Mouse (Mus musculus) CH12.LX (cell line): ENCODE measurements around the gene Exoc3. TPM values are rescaled to one million over a fixed set of nuclear protein-coding genes. Genes with fewer than 3 reads are reported as not detected.

Experiments used
- DNase-seq: peaks from one replicate; pipeline ENCODE4 v3.0.0-alpha.2; 2013; ENCODE audit errors: extremely low read depth
- H3K27ac ChIP-seq: 2 replicates; pipeline ENCODE4 v1.5.1; 2012; ENCODE audit warnings: low read depth, mild to moderate bottlenecking, control low read depth, moderate library complexity; ENCODE audit not compliant: insufficient read depth
- H3K27me3 ChIP-seq: replicated peaks from 2 replicates; pipeline ENCODE3; 2012; ENCODE audit warnings: inconsistent platforms
- H3K36me3 ChIP-seq, 2 experiments: replicated peaks in 1 of 2; 2 replicates each; pipeline versions ENCODE3 to v1.6.1; 2012; ENCODE audit warnings: inconsistent platforms in 1 of 2, low read length in 1 of 2, mild to moderate bottlenecking in 1 of 2, mixed read lengths in 1 of 2, moderate library complexity in 1 of 2; ENCODE audit not compliant: control insufficient read depth in 1 of 2, insufficient read depth in 1 of 2
- H3K4me1 ChIP-seq, 2 experiments: 2 replicates each; pipeline ENCODE4 v1.6.1; 2012; ENCODE audit warnings: inconsistent platforms in 1 of 2, moderate library complexity in 1 of 2; ENCODE audit not compliant: insufficient read depth in 2 of 2, control insufficient read depth in 1 of 2
- H3K4me2 ChIP-seq: 2 replicates; pipeline ENCODE4 v1.6.1; 2012; ENCODE audit warnings: low read depth, mild to moderate bottlenecking, control low read depth; ENCODE audit not compliant: poor library complexity, insufficient read depth, severe bottlenecking
- H3K4me3 ChIP-seq, 3 experiments: fragments of 150-350 bp in 1 of 3; sonication (generic) in 1 of 3; replicated peaks in 1 of 3; 2 replicates each; pipeline versions ENCODE3 to v1.5.1; 2011 to 2012; ENCODE audit warnings: low read depth in 2 of 3, low read length in 2 of 3, mild to moderate bottlenecking in 2 of 3, moderate library complexity in 2 of 3, control low read depth in 1 of 3, improper control_type of control experiment in 1 of 3, inconsistent platforms in 1 of 3, mixed read lengths in 1 of 3; ENCODE audit not compliant: poor library complexity in 1 of 3
- H3K79me2 ChIP-seq: replicated peaks from 2 replicates; pipeline ENCODE4 v1.6.1; 2012; ENCODE audit warnings: mild to moderate bottlenecking, moderate library complexity; ENCODE audit not compliant: control insufficient read depth, poor library complexity, insufficient read depth, severe bottlenecking; ENCODE audit errors: extremely low read depth
- H3K9ac ChIP-seq: 2 replicates; pipeline ENCODE4 v1.6.1; 2012; ENCODE audit warnings: low read depth, mild to moderate bottlenecking, control low read depth, moderate library complexity; ENCODE audit not compliant: insufficient read depth
- H3K9me3 ChIP-seq: replicated peaks from 2 replicates; pipeline ENCODE3; 2012; ENCODE audit warnings: low read length, inconsistent platforms, mixed read lengths
- CHD1 ChIP-seq: IDR thresholded peaks from 2 replicates; pipeline ENCODE4 v1.6.1; 2012; ENCODE audit warnings: low read depth, low read length, improper control_type of control experiment, inconsistent platforms
- GABPA ChIP-seq: IDR thresholded peaks from 2 replicates; pipeline ENCODE4 v1.6.1; 2012; ENCODE audit warnings: low read depth, low read length, improper control_type of control experiment, inconsistent platforms; ENCODE audit not compliant: insufficient replicate concordance
- JUN ChIP-seq: IDR thresholded peaks from 2 replicates; pipeline ENCODE4 v1.6.1; 2011; ENCODE audit warnings: low read depth, mild to moderate bottlenecking, low read length, improper control_type of control experiment, moderate library complexity; ENCODE audit not compliant: insufficient read depth
- JUND ChIP-seq: conservative IDR thresholded peaks from 2 replicates; pipeline ENCODE4 v1.6.1; 2011; ENCODE audit warnings: low read depth, low read length, improper control_type of control experiment
- MAZ ChIP-seq: IDR thresholded peaks from 2 replicates; pipeline ENCODE4 v1.6.1; 2012; ENCODE audit warnings: low read depth, mild to moderate bottlenecking, inconsistent platforms, low read length, improper control_type of control experiment, moderate library complexity
- MEF2A ChIP-seq: IDR thresholded peaks from 2 replicates; pipeline ENCODE4 v1.6.1; 2014; ENCODE audit warnings: low read depth, mild to moderate bottlenecking, inconsistent platforms, low read length, improper control_type of control experiment, borderline replicate concordance
- NRF1 ChIP-seq: IDR thresholded peaks from 2 replicates; pipeline ENCODE4 v1.6.1; 2014; ENCODE audit warnings: low read depth, mild to moderate bottlenecking, inconsistent platforms, low read length, improper control_type of control experiment, moderate library complexity
- POLR2A ChIP-seq: IDR thresholded peaks from 2 replicates; pipeline ENCODE4 v1.6.1; 2011; ENCODE audit warnings: low read depth, mild to moderate bottlenecking, improper control_type of control experiment, low read length
- POLR2AphosphoS2 ChIP-seq: IDR thresholded peaks from 2 replicates; pipeline ENCODE4 v1.6.1; 2011; ENCODE audit warnings: low read depth, low read length, improper control_type of control experiment
- SIN3A ChIP-seq: IDR thresholded peaks from 2 replicates; pipeline ENCODE4 v1.6.1; 2012; ENCODE audit warnings: low read length, improper control_type of control experiment, inconsistent platforms
- SMC3 ChIP-seq: IDR thresholded peaks from 2 replicates; pipeline ENCODE4 v1.6.1; 2011; ENCODE audit warnings: low read depth, low read length, improper control_type of control experiment
- TCF12 ChIP-seq: IDR thresholded peaks from 2 replicates; pipeline ENCODE4 v1.6.1; 2014; ENCODE audit warnings: low read depth, mild to moderate bottlenecking, inconsistent platforms, low read length, improper control_type of control experiment
- UBTF ChIP-seq: IDR thresholded peaks from 2 replicates; pipeline ENCODE4 v1.6.1; 2012; ENCODE audit warnings: low read depth, mild to moderate bottlenecking, inconsistent platforms, low read length, improper control_type of control experiment, moderate library complexity
- USF1 ChIP-seq: IDR thresholded peaks from 2 replicates; pipeline ENCODE4 v1.6.1; 2014; ENCODE audit warnings: low read depth, mild to moderate bottlenecking, inconsistent platforms, low read length, improper control_type of control experiment
- USF2 ChIP-seq: conservative IDR thresholded peaks from 2 replicates; pipeline ENCODE4 v1.6.1; 2011; ENCODE audit warnings: low read depth, low read length, improper control_type of control experiment
- dilution Hi-C: fragments of 300-500 bp; cut with MboI; formaldehyde crosslinking; loops from 2 replicates; pipeline ENCODE4 v1.14.3; 2020; ENCODE audit warnings: low sequenced_read_pairs; ENCODE audit not compliant: extremely low pct_unique_long_range_greater_than_20kb, extremely low pct_ligation_motif_present
- in situ Hi-C: fragments of 300-500 bp; cut with MboI; formaldehyde crosslinking; loops from 3 replicates; pipeline ENCODE4 v1.14.3; 2019; ENCODE audit warnings: low sequenced_read_pairs, low pct_ligation_motif_present, low pct_unique_long_range_greater_than_20kb, mixed read lengths
- polyA plus RNA-seq: library from polyadenylated mRNA; unstranded; fragments of >175 nt; gene quantifications from 2 replicates; pipeline ENCODE4 v1.2.1, GENCODE M21; 2012; ENCODE audit warnings: low read depth; ENCODE audit not compliant: insufficient read length
- total RNA-seq, 2 experiments: library from RNA; depleted of rRNA; stranded (reverse); fragments of 300-350 nt in 1 of 2; fragments of >200 nt in 1 of 2; gene quantifications; 2 replicates each; pipeline ENCODE4 v1.2.3; 2012 to 2014

Exoc3 gene
- total and polyA plus RNA-seq, 3 experiments = 23.3 to 28.9 (median 26.5) TPM

DNA sequence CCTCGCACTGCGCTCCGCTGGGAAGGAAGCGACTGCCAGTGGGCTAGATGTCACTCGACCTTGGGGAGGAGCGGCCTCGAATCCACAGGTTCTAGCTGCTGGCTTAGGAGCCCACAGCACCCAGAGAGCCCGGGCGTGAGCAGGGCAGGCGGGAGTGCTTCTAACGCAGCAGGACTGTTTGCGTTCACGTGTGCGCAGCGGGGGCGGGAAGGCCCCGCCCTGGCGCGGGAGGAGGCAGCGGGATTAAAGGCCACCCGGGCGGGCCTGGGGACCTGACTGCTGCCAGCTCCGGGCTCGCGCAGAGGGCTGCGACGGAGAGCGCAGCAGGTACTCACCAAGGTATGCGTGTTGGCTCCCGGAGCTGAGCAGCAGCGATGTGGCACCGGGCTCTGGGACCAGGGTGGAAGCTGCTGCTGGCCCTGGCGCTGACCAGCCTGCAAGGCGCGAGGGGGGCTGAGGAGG, 87.4 kb downstream of the Exoc3 start, which contains the start of gene Slc9a3:
Gene Slc9a3, plus strand, starts transcription at position 317 of the 462 bp plus-strand sequence.
- dilution Hi-C loops = no loop called here
- H3K79me2 ChIP-seq = no peaks in the 10 kb centered on the region

More for the DNA sequence above, 87.4 kb downstream of the Exoc3 start, which contains the start of gene Slc9a3:
- peaks cover 31% of the 10 kb centered on the region for H3K27me3 ChIP-seq
- in situ Hi-C loops = no loop called here
- no peak for TF ChIP-seq GABPA
- no peak for TF ChIP-seq MEF2A
- no peak for TF ChIP-seq USF2
- TF ChIP-seq SIN3A = no peak
- TF ChIP-seq USF1 = no peak
- TF ChIP-seq POLR2AphosphoS2 = no peak
- no peak for TF ChIP-seq MAZ
- no peak for TF ChIP-seq UBTF
- TF ChIP-seq TCF12 = no peak
- TF ChIP-seq JUND = no peak
- TF ChIP-seq POLR2A = no peak
- no peak for TF ChIP-seq CHD1
- no peak for TF ChIP-seq JUN
- no peak for TF ChIP-seq NRF1
- no peak for TF ChIP-seq SMC3
- H3K27ac ChIP-seq = no peak within 1 kb of the TSS
- no peak for DNase-seq
- H3K4me1 ChIP-seq = no peaks in the 10 kb centered on the region
- no peaks in the 10 kb centered on the region for H3K36me3 ChIP-seq
- H3K9ac ChIP-seq = no peak within 1 kb of the TSS
- H3K4me2 ChIP-seq = no peak within 1 kb of the TSS
- H3K9me3 ChIP-seq = no peaks in the 10 kb centered on the region
- H3K4me3 ChIP-seq = no peak within 1 kb of the TSS

Other genes starting within 250 kb of the Exoc3 start
- gene Zdhhc11, start 244.9 kb downstream of the Exoc3 start, total RNA-seq (2012; rRNA removed) = not detected in 2 replicates
- gene Zdhhc11, start 244.9 kb downstream of the Exoc3 start, total RNA-seq (2014; rRNA removed) = not detected in 2 replicates
- not detected in 2 replicates for gene Zdhhc11, start 244.9 kb downstream of the Exoc3 start, polyA plus RNA-seq
- gene Tppp, start 199.3 kb downstream of the Exoc3 start, total RNA-seq (2012; rRNA removed) = 0.04 and 0.08 TPM in 2 replicates
- gene Tppp, start 199.3 kb downstream of the Exoc3 start, total RNA-seq (2014; rRNA removed) = 0.05 and 0.11 TPM in 2 replicates
- gene Tppp, start 199.3 kb downstream of the Exoc3 start, polyA plus RNA-seq = not detected in 2 replicates
- 5.4 and 7.3 TPM in 2 replicates for gene Cep72, start 146.4 kb downstream of the Exoc3 start, total RNA-seq (2012; rRNA removed)
- 13.1 and 15.1 TPM in 2 replicates for gene Cep72, start 146.4 kb downstream of the Exoc3 start, total RNA-seq (2014; rRNA removed)
- 9.3 and 14.0 TPM in 2 replicates for gene Cep72, start 146.4 kb downstream of the Exoc3 start, polyA plus RNA-seq
- gene Slc9a3, start 87.3 kb downstream of the Exoc3 start, total RNA-seq (2012; rRNA removed) = not detected in 2 replicates
- not detected in 2 replicates for gene Slc9a3, start 87.3 kb downstream of the Exoc3 start, total RNA-seq (2014; rRNA removed)
- not detected in 2 replicates for gene Slc9a3, start 87.3 kb downstream of the Exoc3 start, polyA plus RNA-seq
- gene Ahrr, start 83.6 kb upstream of the Exoc3 start, total RNA-seq (2012; rRNA removed) = 0.84 and 1.0 TPM in 2 replicates
- 1.0 and 1.2 TPM in 2 replicates for gene Ahrr, start 83.6 kb upstream of the Exoc3 start, total RNA-seq (2014; rRNA removed)
- gene Ahrr, start 83.6 kb upstream of the Exoc3 start, polyA plus RNA-seq = 0.90 and 1.0 TPM in 2 replicates
- gene Pdcd6, start 108.8 kb upstream of the Exoc3 start, total RNA-seq (2012; rRNA removed) = 124 and 134 TPM in 2 replicates
- 213 and 246 TPM in 2 replicates for gene Pdcd6, start 108.8 kb upstream of the Exoc3 start, total RNA-seq (2014; rRNA removed)
- 136 and 139 TPM in 2 replicates for gene Pdcd6, start 108.8 kb upstream of the Exoc3 start, polyA plus RNA-seq
- gene Sdha, start 141.5 kb upstream of the Exoc3 start, total RNA-seq (2012; rRNA removed) = 161 and 165 TPM in 2 replicates
- gene Sdha, start 141.5 kb upstream of the Exoc3 start, total RNA-seq (2014; rRNA removed) = 107 and 120 TPM in 2 replicates
- 249 and 255 TPM in 2 replicates for gene Sdha, start 141.5 kb upstream of the Exoc3 start, polyA plus RNA-seq
- 40.8 and 53.8 TPM in 2 replicates for gene Ccdc127, start 141.6 kb upstream of the Exoc3 start, total RNA-seq (2012; rRNA removed)
- gene Ccdc127, start 141.6 kb upstream of the Exoc3 start, total RNA-seq (2014; rRNA removed) = 45.3 and 51.8 TPM in 2 replicates
- gene Ccdc127, start 141.6 kb upstream of the Exoc3 start, polyA plus RNA-seq = 57.4 and 57.5 TPM in 2 replicates
- 0.17 TPM in 2 replicates for gene Lrrc14b, start 155.3 kb upstream of the Exoc3 start, total RNA-seq (2012; rRNA removed)
- gene Lrrc14b, start 155.3 kb upstream of the Exoc3 start, total RNA-seq (2014; rRNA removed) = not detected in 2 replicates
- gene Lrrc14b, start 155.3 kb upstream of the Exoc3 start, polyA plus RNA-seq = not detected in 2 replicates
- 0.85 and 1.2 TPM in 2 replicates for gene Zfp72, start 182.1 kb upstream of the Exoc3 start, total RNA-seq (2012; rRNA removed)
- gene Zfp72, start 182.1 kb upstream of the Exoc3 start, total RNA-seq (2014; rRNA removed) = 6.9 and 8.5 TPM in 2 replicates
- 2.4 and 3.0 TPM in 2 replicates for gene Zfp72, start 182.1 kb upstream of the Exoc3 start, polyA plus RNA-seq
- 947 and 1,147 TPM in 2 replicates for gene Ftl1-ps1, start 191.0 kb upstream of the Exoc3 start, total RNA-seq (2012; rRNA removed)
- 1,091 and 1,319 TPM in 2 replicates for gene Ftl1-ps1, start 191.0 kb upstream of the Exoc3 start, total RNA-seq (2014; rRNA removed)
- 2,498 and 2,868 TPM in 2 replicates for gene Ftl1-ps1, start 191.0 kb upstream of the Exoc3 start, polyA plus RNA-seq